Mouse (Mus musculus) heart, embryonic 14.5 days (tissue): ENCODE results near the gene Mad2l2. TPM values are rescaled to one million over a fixed set of nuclear protein-coding genes. Genes with fewer than 3 reads are reported as not detected.
A peak's percentile ranks its signal among the peaks of the same experiment; 100 is the strongest.

ENCODE experiments used
- ATAC-seq: fragments of 200-750 bp; cut with Nextera tagmentation; 2 replicates; pipeline ENCODE4 v1.8.0; 2017; ENCODE audit warnings: low read depth, moderate TSS enrichment; ENCODE audit not compliant: insufficient number of reproducible peaks, insufficient read depth, low FRiP score
- H3K27ac ChIP-seq, 2 experiments: fragments of 200-500 bp in 1 of 2; fragments of 300-500 bp in 1 of 2; sonication (generic) in 1 of 2; replicated peaks in 1 of 2; 2 replicates each; pipeline ENCODE4 v1.5.1; 2012 to 2014; ENCODE audit warnings: low read depth in 2 of 2, low read length in 2 of 2, control low read depth in 1 of 2, mild to moderate bottlenecking in 1 of 2, mixed read lengths in 1 of 2; ENCODE audit not compliant: control insufficient read depth in 1 of 2, insufficient read depth in 1 of 2
- H3K27me3 ChIP-seq: fragments of 300-500 bp; sonication (generic); 2 replicates; pipeline ENCODE4 v1.6.1; 2014; ENCODE audit warnings: mild to moderate bottlenecking, low read length, control low read depth; ENCODE audit not compliant: control insufficient read depth, insufficient read depth
- H3K36me3 ChIP-seq: fragments of 300-500 bp; sonication (generic); 2 replicates; pipeline ENCODE4 v1.6.1; 2014; ENCODE audit warnings: mild to moderate bottlenecking, control low read depth, low read length, mixed read lengths; ENCODE audit not compliant: control insufficient read depth, insufficient read depth
- H3K4me1 ChIP-seq, 2 experiments: fragments of 200-500 bp in 1 of 2; fragments of 300-500 bp in 1 of 2; sonication (generic) in 1 of 2; 2 replicates each; pipeline ENCODE4 v1.6.1; 2012 to 2014; ENCODE audit warnings: low read length in 2 of 2, control low read depth in 1 of 2, mixed read lengths in 1 of 2; ENCODE audit not compliant: control insufficient read depth in 2 of 2, insufficient read depth in 2 of 2
- H3K4me2 ChIP-seq: fragments of 300-500 bp; sonication (generic); 2 replicates; pipeline ENCODE4 v1.6.1; 2014; ENCODE audit warnings: mild to moderate bottlenecking, low read length
- H3K4me3 ChIP-seq, 2 experiments: fragments of 200-500 bp in 1 of 2; fragments of 300-500 bp in 1 of 2; sonication (generic) in 1 of 2; 2 replicates each; pipeline ENCODE4 v1.5.1; 2012 to 2014; ENCODE audit warnings: low read length in 2 of 2, mild to moderate bottlenecking in 2 of 2, control low read depth in 1 of 2, low read depth in 1 of 2, moderate library complexity in 1 of 2; ENCODE audit not compliant: control insufficient read depth in 1 of 2, insufficient read depth in 1 of 2
- H3K9ac ChIP-seq: fragments of 300-500 bp; sonication (generic); 2 replicates; pipeline ENCODE4 v1.6.1; 2014; ENCODE audit warnings: mild to moderate bottlenecking, low read length
- H3K9me3 ChIP-seq: fragments of 300-500 bp; sonication (generic); 2 replicates; pipeline ENCODE4 v1.6.1; 2016; ENCODE audit warnings: low read length, control low read depth; ENCODE audit not compliant: control insufficient read depth
- WGBS: fragments of 180-500 bp; shearing (Covaris S2); extraction: QIAGEN DNeasy Blood & Tissue Kit; methylation state at CpG from one replicate; pipeline ENCODE4 v1.1.7; 2014; 5-methylcytosine and 5-hydroxymethylcytosine counted together
- polyA plus RNA-seq: library from polyadenylated mRNA; unstranded; fragments of >200 nt; fragmentation: Nextera tagmentation; extraction: Ambion mirVana; gene quantifications from 2 replicates; pipeline ENCODE4 v1.2.1, GENCODE M21; 2014

Gene Mad2l2
- 40.9 and 42.1 TPM in 2 replicates for polyA plus RNA-seq

- ATAC-seq = no peak
Observed at GRCm38 (mm10) chr4:148130133-148130532, at the start of gene Mad2l2. Gene Mad2l2, plus strand, starts transcription at chr4:148130384.

DNA sequence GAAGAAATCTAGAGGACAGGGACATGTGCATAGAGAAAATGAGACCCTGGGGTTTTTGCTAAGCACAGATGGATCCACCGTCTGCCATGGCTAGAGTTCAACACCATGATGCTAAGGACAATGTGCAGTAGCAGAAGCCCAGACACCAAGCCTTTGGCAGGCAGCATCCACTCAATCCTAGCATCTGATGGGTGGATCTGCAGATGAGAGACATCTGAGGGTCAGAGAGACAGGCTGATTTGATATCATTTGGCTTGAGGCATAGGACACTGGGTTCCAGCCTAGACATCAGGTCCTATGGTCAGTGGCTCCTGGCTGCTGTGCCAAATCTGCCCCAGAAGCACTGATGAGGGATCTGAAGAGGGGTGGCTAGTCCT lies 49.6 kb upstream of the Mad2l2 start:
- Histone ChIP-seq H3K27ac (no peak overlapping the region), H3K4me1 (peaks cover 17 to 28% of the 10 kb centered on the region in 2 experiments), H3K9ac (no peak overlapping the region), H3K9me3 (no peaks in the 10 kb centered on the region), H3K36me3 (peaks cover 27% of the 10 kb centered on the region), H3K4me2 (no peak overlapping the region), H3K4me3 (no peak overlapping the region), H3K27me3 (no peaks in the 10 kb centered on the region)
- ATAC-seq = no peak
- 83% methylated on average over 1 of the region's 1 CpGs for WGBS

More at GRCm38 (mm10) chr4:148130133-148130532, at the start of gene Mad2l2:
- whole genome bisulfite sequencing = 2% methylated on average over 18 of the region's 18 CpGs
- Histone ChIP-seq H3K9ac (peak within 1 kb of the TSS; percentile 65), H3K4me1 (no peaks in the 10 kb centered on the region; a peak in 2 of 4 replicates), H3K27ac (no peak within 1 kb of the TSS), H3K4me3 (peak within 1 kb of the TSS; percentile 50 to 52), H3K9me3 (no peaks in the 10 kb centered on the region), H3K4me2 (peak within 1 kb of the TSS; percentile 96), H3K27me3 (peaks cover 53% of the 10 kb centered on the region), H3K36me3 (no peaks in the 10 kb centered on the region)

DNA sequence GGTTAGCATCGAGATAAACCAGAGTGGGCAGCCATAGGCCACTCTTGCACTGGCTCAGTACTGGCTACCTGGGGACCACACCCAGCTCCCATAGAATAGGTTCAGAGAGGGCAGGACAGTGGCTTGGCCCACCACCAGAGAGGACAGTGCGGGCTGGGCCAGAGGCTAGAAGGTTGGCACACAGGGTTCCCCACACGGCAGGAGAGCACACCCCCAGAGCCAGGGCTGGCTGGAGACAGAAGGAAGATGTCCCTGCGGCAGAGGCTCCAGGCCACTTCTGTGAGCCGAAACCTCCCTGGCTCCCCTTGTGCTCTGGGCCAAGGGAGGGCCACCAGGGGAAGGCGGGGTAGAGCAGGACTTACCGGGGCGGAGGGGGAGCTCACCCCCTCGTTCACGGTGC lies 49.0 kb upstream of the Mad2l2 start:
- Histone ChIP-seq H3K4me1 (peaks cover 17 to 28% of the 10 kb centered on the region in 2 experiments), H3K9ac (no peak overlapping the region), H3K9me3 (no peaks in the 10 kb centered on the region), H3K4me3 (no peak overlapping the region), H3K27me3 (no peaks in the 10 kb centered on the region), H3K36me3 (peaks cover 27% of the 10 kb centered on the region), H3K27ac (no peak overlapping the region), H3K4me2 (no peak overlapping the region)
- WGBS = 96% methylated on average over 10 of the region's 10 CpGs
- ATAC-seq = no peak

- Histone ChIP-seq H3K27ac (0 out of 4 replicates have a peak overlapping the region, but pooled peaks of 1 of the 2 experiments have one; percentile 33), H3K9me3 (no peaks in the 10 kb centered on the region), H3K4me1 (peaks cover 26 to 37% of the 10 kb centered on the region in 2 experiments), H3K4me2 (no peak overlapping the region), H3K36me3 (peaks cover 27% of the 10 kb centered on the region), H3K27me3 (no peaks in the 10 kb centered on the region), H3K9ac (no peak overlapping the region), H3K4me3 (no peak overlapping the region)
- ATAC-seq = no peak
- WGBS = 45% methylated on average over 12 of the region's 12 CpGs
Observed at GRCm38 (mm10) chr4:148082257-148083044, 47.7 kb upstream of the Mad2l2 start.

GRCm38 (mm10) chr4:148083176-148083899 lies 46.8 kb upstream of the Mad2l2 start:
- no peaks in the 10 kb centered on the region for H3K27me3 ChIP-seq
- peaks cover 26 to 41% of the 10 kb centered on the region in 2 experiments for H3K4me1 ChIP-seq
- 52% methylated on average over 21 of the region's 21 CpGs for WGBS
- 0 out of 4 replicates have a peak overlapping the region, but pooled peaks of 1 of the 2 experiments have one; percentile 6 for H3K27ac ChIP-seq
- no peaks in the 10 kb centered on the region for H3K9me3 ChIP-seq
- H3K36me3 ChIP-seq = peaks cover 27% of the 10 kb centered on the region
- no peak overlapping the region for H3K4me3 ChIP-seq
- peak overlapping the region; percentile 22; the same call in 1 of the 2 replicates for H3K9ac ChIP-seq
- no peak for ATAC-seq
- H3K4me2 ChIP-seq = no peak overlapping the region

DNA sequence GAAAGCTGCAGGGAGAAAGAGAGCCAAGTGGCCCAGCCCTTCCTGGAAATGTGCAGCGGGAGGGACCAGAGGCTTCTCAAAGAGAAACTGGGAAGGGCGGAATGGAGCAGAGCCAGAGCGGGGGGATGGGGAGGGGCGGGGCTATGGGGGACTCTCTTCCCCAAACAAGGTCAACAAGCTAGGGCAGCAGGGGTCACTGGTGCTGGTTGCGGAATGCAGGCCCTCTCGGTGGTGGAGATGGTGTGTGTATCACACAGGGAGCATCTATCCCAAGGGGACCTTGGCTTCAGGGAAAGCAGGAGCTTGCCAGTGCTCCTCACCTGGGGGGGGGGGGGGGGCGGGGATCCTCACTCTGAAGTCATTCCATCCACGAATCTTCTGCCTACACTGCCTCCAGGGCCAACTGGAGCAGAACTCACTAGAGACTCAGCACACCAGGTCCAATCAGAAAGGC lies 45.9 kb upstream of the Mad2l2 start:
- Histone ChIP-seq H3K4me1 (peaks cover 26 to 41% of the 10 kb centered on the region in 2 experiments), H3K4me3 (no peak overlapping the region), H3K27me3 (no peaks in the 10 kb centered on the region), H3K9me3 (no peaks in the 10 kb centered on the region), H3K4me2 (no peak overlapping the region), H3K36me3 (peaks cover 27% of the 10 kb centered on the region), H3K27ac (0 out of 4 replicates have a peak overlapping the region, but pooled peaks of 1 of the 2 experiments have one; percentile 6), H3K9ac (peak overlapping the region; percentile 22; the same call in 1 of the 2 replicates)
- 18% methylated on average over 8 of the region's 8 CpGs for WGBS
- no peak for ATAC-seq

- peaks cover 26 to 41% of the 10 kb centered on the region in 2 experiments for H3K4me1 ChIP-seq
Observed at GRCm38 (mm10) chr4:148085131-148085906, 44.9 kb upstream of the Mad2l2 start.

More at GRCm38 (mm10) chr4:148085131-148085906, 44.9 kb upstream of the Mad2l2 start:
- no peak overlapping the region for H3K27ac ChIP-seq
- no peak overlapping the region for H3K4me2 ChIP-seq
- no peaks in the 10 kb centered on the region for H3K9me3 ChIP-seq
- peak overlapping the region; percentile 34; the same call in 1 of the 2 replicates for H3K9ac ChIP-seq
- no peak for ATAC-seq
- no peaks in the 10 kb centered on the region for H3K27me3 ChIP-seq
- 48% methylated on average over 10 of the region's 10 CpGs for whole genome bisulfite sequencing
- peaks cover 17% of the 10 kb centered on the region for H3K36me3 ChIP-seq
- H3K4me3 ChIP-seq = no peak overlapping the region
